Mouse (Mus musculus) heart, postnatal 0 days (tissue): ENCODE data around the gene Krt81. TPM values are rescaled to one million over a fixed set of nuclear protein-coding genes. Genes with fewer than 3 reads are reported as not detected.
A peak's percentile ranks its signal among the peaks of the same experiment; 100 is the strongest.

Experiments used
- ATAC-seq: fragments of 200-750 bp; cut with Nextera tagmentation; 2 replicates; pipeline ENCODE4 v1.8.0; 2017; ENCODE audit warnings: low read depth, moderate number of reproducible peaks, moderate library complexity; ENCODE audit not compliant: insufficient read depth
- DNase-seq: peaks from one replicate; pipeline ENCODE4 v3.0.0-alpha.2; 2016; ENCODE audit warnings: low spot score
- H3K27ac ChIP-seq: fragments of 300-500 bp; sonication (generic); 2 replicates; pipeline ENCODE4 v1.5.1; 2014; ENCODE audit warnings: low read depth, mild to moderate bottlenecking
- H3K27me3 ChIP-seq: fragments of 300-500 bp; sonication (generic); 2 replicates; pipeline ENCODE4 v1.6.1; 2014; ENCODE audit warnings: low read length, mixed read lengths; ENCODE audit not compliant: control insufficient read depth, insufficient read depth
- H3K36me3 ChIP-seq: fragments of 300-500 bp; sonication (generic); replicated peaks from 2 replicates; pipeline ENCODE4 v1.6.1; 2014; ENCODE audit warnings: low read length, mixed read lengths; ENCODE audit not compliant: control insufficient read depth, insufficient read depth
- H3K4me1 ChIP-seq: fragments of 300-500 bp; sonication (generic); 2 replicates; pipeline ENCODE4 v1.6.1; 2014; ENCODE audit warnings: antibody characterized with exemption; ENCODE audit not compliant: control insufficient read depth, insufficient read depth
- H3K4me2 ChIP-seq: fragments of 300-500 bp; sonication (generic); 2 replicates; pipeline ENCODE4 v1.6.1; 2014; ENCODE audit warnings: low read depth, mild to moderate bottlenecking, low read length, moderate library complexity
- H3K4me3 ChIP-seq: fragments of 300-500 bp; sonication (generic); 2 replicates; pipeline ENCODE4 v1.5.1; 2014; ENCODE audit warnings: low read depth, low read length
- H3K9ac ChIP-seq: fragments of 300-500 bp; sonication (generic); replicated peaks from 2 replicates; pipeline ENCODE4 v1.6.1; 2014; ENCODE audit warnings: low read depth, low read length, mixed read lengths
- H3K9me3 ChIP-seq: fragments of 300-500 bp; sonication (generic); replicated peaks from 2 replicates; pipeline ENCODE4 v1.6.1; 2016; ENCODE audit warnings: low read length; ENCODE audit not compliant: control insufficient read depth
- CTCF ChIP-seq: IDR thresholded peaks from 2 replicates; pipeline ENCODE4 v1.5.1; 2016; ENCODE audit warnings: antibody characterized with exemption, control low read depth, low read depth
- EP300 ChIP-seq: IDR thresholded peaks from 2 replicates; pipeline ENCODE4 v1.6.1; 2016; ENCODE audit warnings: antibody characterized with exemption, low read depth
- WGBS: fragments of 180-500 bp; shearing (Covaris S2); extraction: QIAGEN DNeasy Blood & Tissue Kit; methylation state at CpG from one replicate; pipeline ENCODE4 v1.1.7; 2014; 5-methylcytosine and 5-hydroxymethylcytosine counted together
- polyA plus RNA-seq: library from polyadenylated mRNA; unstranded; fragments of >200 nt; fragmentation: Nextera tagmentation; extraction: Ambion mirVana; gene quantifications from 2 replicates; pipeline ENCODE4 v1.2.1, GENCODE M21; 2015
- total RNA-seq: library from RNA; depleted of rRNA; stranded (reverse); fragments of >200 nt; gene quantifications from 2 replicates; pipeline ENCODE4 v1.2.3, GENCODE M21; 2014; ENCODE audit warnings: low replicate concordance

Gene Krt81
- total and polyA plus RNA-seq, 2 experiments from 2014 or later = not detected

DNA sequence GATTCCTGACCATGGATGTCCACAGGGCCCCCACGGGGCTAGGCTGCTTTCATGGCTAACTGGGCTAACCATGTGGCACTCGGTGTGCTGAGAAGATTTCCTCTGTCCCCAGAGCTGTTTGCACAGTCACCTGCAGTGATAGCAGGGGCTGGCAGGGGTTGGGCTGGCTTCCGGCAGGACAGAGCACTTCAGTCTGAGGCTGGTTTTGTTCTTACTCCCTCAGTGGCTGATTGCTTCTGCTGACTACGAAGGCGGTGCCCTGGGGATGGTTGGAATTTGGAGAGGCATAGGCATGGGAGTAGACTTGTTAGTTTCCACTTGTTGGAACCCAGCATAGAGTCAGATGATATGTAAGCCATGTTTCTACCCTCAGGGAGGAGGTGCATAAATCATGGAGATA is 38.6 kb downstream of the Krt81 start:
- H3K9me3 ChIP-seq = no peaks in the 10 kb centered on the region
- ATAC-seq = no peak
- WGBS = 18% methylated on average over 5 of the region's 5 CpGs

DNA sequence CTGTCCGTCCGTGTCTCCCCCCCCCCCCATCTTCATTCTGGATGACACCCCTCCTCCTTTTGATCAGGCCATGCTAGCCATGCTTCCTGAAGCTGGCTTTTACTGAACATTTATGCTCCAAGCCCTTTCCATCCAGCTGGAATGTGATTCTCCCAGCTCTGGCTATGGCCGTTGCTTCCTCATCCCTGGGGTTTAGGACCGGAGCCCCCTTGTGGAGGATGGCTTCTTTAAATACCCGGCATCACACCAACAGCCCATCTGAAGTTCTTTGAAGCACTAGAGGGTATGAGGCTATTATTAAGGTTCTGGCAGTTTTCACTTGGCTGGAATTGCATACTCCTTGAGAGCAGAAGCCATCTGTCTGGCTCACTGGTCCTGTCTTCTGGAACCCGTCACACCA is 42.6 kb downstream of the Krt81 start:
- Histone ChIP-seq H3K9me3 (no peaks in the 10 kb centered on the region), H3K4me3 (no peak overlapping the region), H3K27me3 (no peaks in the 10 kb centered on the region), H3K4me1 (no peaks in the 10 kb centered on the region), H3K4me2 (no peak overlapping the region), H3K9ac (no peak overlapping the region), H3K36me3 (no peaks in the 10 kb centered on the region), H3K27ac (no peak overlapping the region)
- TF ChIP-seq CTCF (peak; percentile 52), EP300 (no peak)
- WGBS = 35% methylated on average over 6 of the region's 6 CpGs
- ATAC-seq (no peak), DNase-seq (peak; percentile 33)

More for the DNA sequence above, 38.6 kb downstream of the Krt81 start:
- H3K4me3 ChIP-seq = no peak overlapping the region
- H3K27ac ChIP-seq = no peak overlapping the region
- no peak overlapping the region for H3K9ac ChIP-seq
- H3K27me3 ChIP-seq = no peaks in the 10 kb centered on the region
- DNase-seq = no peak
- no peak overlapping the region for H3K4me2 ChIP-seq
- H3K36me3 ChIP-seq = no peaks in the 10 kb centered on the region
- no peaks in the 10 kb centered on the region for H3K4me1 ChIP-seq
- TF ChIP-seq CTCF (no peak), EP300 (no peak)

DNA sequence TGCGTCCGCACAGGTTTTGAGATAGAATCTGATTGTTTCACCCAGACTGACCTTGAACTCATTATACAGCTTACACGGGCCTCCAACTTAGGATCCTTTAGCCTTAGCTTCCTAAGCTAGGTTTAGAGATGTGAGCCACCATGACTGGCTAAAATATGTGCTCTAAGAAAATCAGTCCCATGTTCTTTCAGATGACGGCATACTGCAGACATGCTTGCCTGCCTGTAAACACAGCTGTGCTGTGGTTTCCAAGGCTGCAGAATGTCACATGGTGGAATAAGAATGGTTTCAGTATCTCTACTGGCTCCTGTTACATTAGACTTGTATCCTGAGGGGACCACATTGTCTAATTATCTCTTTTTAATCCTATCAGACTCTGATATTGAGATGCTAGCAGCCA is 44.6 kb downstream of the Krt81 start:
- no peak overlapping the region for H3K4me3 ChIP-seq
- ATAC-seq (no peak), DNase-seq (peak; percentile 46)
- no peaks in the 10 kb centered on the region for H3K4me1 ChIP-seq
- H3K9me3 ChIP-seq = no peaks in the 10 kb centered on the region
- no peaks in the 10 kb centered on the region for H3K27me3 ChIP-seq
- 72% methylated on average over 4 of the region's 4 CpGs for WGBS
- no peak overlapping the region for H3K4me2 ChIP-seq
- no peaks in the 10 kb centered on the region for H3K36me3 ChIP-seq
- no peak overlapping the region for H3K27ac ChIP-seq
- TF ChIP-seq EP300 (no peak), CTCF (no peak)
- no peak overlapping the region for H3K9ac ChIP-seq

DNA sequence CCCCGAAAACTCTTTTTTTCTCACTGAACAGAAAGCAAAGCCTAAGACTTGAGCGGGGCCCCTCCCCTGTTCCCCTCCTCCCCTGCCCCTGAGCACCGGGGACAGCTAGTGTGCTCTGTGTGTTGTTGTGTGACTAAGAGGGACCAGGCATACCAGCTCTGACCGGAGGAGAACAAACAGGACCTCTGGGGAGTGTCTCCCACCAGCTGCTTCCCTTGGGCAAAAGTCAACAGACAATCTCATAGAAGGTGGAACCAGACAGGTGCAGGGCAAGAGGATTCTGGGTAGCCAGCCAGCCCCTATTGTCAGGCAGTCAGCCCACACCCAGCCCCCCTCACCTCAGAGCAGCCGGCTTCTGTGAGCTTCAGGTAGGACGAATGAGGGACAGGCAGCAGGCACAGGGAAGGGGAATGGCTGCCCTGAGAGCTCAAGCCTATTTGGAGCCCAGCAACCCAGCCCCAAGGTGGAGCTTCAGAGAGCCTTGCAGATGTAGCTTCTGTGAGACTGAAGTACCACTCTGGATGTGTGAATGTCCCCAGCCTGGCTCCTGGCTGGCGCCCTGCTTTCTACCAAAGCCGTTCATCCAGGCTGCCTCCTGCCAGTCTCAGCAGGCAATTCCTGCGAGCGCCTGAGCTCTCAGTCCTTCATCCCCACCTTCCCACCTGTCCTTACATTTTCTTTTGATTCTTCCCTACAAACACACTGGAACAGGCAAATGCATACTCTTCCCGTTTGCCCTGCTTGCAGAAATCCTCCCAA is 48.6 kb downstream of the Krt81 start:
- no peak overlapping the region for H3K4me2 ChIP-seq
- no peak for DNase-seq
- no peak overlapping the region for H3K27ac ChIP-seq
- H3K27me3 ChIP-seq = peaks cover 26% of the 10 kb centered on the region
- H3K9ac ChIP-seq = no peak overlapping the region
- no peaks in the 10 kb centered on the region for H3K4me1 ChIP-seq
- ATAC-seq = no peak
- WGBS = 52% methylated on average over 11 of the region's 11 CpGs
- H3K36me3 ChIP-seq = no peaks in the 10 kb centered on the region
- no peaks in the 10 kb centered on the region for H3K9me3 ChIP-seq
- TF ChIP-seq EP300 = no peak
- no peak for TF ChIP-seq CTCF
- H3K4me3 ChIP-seq = no peak overlapping the region

DNA sequence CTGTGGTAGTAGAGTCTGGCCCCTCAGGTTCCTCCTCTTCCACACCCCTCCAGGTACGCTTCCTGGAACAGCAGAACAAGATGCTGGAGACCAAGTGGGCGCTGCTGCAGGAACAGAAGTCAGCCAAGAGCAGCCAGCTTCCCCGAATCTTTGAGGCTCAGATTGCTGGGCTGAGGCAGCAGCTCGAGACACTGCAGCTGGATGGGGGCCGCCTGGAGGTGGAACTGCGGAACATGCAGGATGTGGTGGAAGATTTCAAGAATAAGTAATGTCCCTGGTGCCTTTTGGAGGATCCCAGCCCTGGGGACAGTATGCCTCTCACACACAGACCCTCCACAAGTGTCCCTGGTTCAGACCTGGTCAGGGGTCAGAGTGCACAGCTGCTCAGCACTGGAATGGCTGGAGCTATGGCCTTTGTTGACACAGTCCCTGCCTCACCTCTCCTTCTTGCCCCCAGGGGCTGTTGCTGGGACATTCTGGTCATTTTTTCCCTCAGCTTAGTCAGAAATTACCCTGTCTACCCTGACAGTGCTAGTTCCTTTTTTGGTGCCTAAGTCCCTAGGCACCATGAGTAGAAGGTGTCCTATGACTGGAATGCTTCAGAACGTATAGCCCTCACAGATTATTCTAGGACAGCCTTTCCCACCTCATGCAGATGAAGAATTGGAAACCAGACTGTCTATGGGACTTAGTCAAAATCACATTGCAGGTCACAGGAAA is 49.5 kb downstream of the Krt81 start:
- TF ChIP-seq EP300 = no peak
- TF ChIP-seq CTCF = no peak; the same call in 1 of the 2 replicates

More for the DNA sequence above, 49.5 kb downstream of the Krt81 start:
- no peak overlapping the region for H3K27ac ChIP-seq
- H3K9me3 ChIP-seq = no peaks in the 10 kb centered on the region
- no peak overlapping the region for H3K4me3 ChIP-seq
- H3K4me1 ChIP-seq = no peaks in the 10 kb centered on the region
- ATAC-seq (no peak), DNase-seq (no peak)
- H3K4me2 ChIP-seq = no peak overlapping the region
- no peaks in the 10 kb centered on the region for H3K36me3 ChIP-seq
- H3K9ac ChIP-seq = no peak overlapping the region
- 49% methylated on average over 7 of the region's 7 CpGs for WGBS
- peaks cover 26% of the 10 kb centered on the region for H3K27me3 ChIP-seq
